Mouse (Mus musculus) layer of hippocampus, adult 9-11 months (tissue): Measurements from ENCODE around the gene Cxadr.
A peak's percentile ranks its signal among the peaks of the same experiment; 100 is the strongest.

Experiments
- DNase-seq: peaks from one replicate; pipeline ENCODE4 v3.0.0; 2022

Cxadr gene

GRCm38 (mm10) chr16:78373743-78374142, 72.5 kb downstream of the Cxadr start:
- DNase-seq, result no peak

GRCm38 (mm10) chr16:78375222-78375621, 73.9 kb downstream of the Cxadr start:
- DNase-seq, result no peak

GRCm38 (mm10) chr16:78375821-78376691, 74.8 kb downstream of the Cxadr start:
- peak; percentile 19 for DNase-seq

- peak; percentile 86 for DNase-seq
Measured at GRCm38 (mm10) chr16:78376745-78377570, 75.7 kb downstream of the Cxadr start, which contains the start of gene Btg3. Gene Btg3 (minus strand): TSS chr16:78377192.

GRCm38 (mm10) chr16:78378493-78378892, 77.2 kb downstream of the Cxadr start:
- DNase-seq, result no peak

GRCm38 (mm10) chr16:78389122-78389521, 87.8 kb downstream of the Cxadr start:
- DNase-seq, result no peak

GRCm38 (mm10) chr16:78389986-78390385, 88.7 kb downstream of the Cxadr start:
- DNase-seq, result no peak

GRCm38 (mm10) chr16:78391354-78391753, 90.1 kb downstream of the Cxadr start:
- no peak for DNase-seq

- DNase-seq, result no peak
Measured at GRCm38 (mm10) chr16:78398734-78399133, 97.4 kb downstream of the Cxadr start.

- no peak for DNase-seq
Measured at GRCm38 (mm10) chr16:78399423-78399822, 98.1 kb downstream of the Cxadr start.

- no peak for DNase-seq
Measured at GRCm38 (mm10) chr16:78402316-78402715, 101.0 kb downstream of the Cxadr start.

- DNase-seq, result no peak
Measured at GRCm38 (mm10) chr16:78406657-78407056, 105.4 kb downstream of the Cxadr start.

- DNase-seq, result no peak
Measured at GRCm38 (mm10) chr16:78407855-78408254, 106.6 kb downstream of the Cxadr start.
